In the genomic region with DNA sequence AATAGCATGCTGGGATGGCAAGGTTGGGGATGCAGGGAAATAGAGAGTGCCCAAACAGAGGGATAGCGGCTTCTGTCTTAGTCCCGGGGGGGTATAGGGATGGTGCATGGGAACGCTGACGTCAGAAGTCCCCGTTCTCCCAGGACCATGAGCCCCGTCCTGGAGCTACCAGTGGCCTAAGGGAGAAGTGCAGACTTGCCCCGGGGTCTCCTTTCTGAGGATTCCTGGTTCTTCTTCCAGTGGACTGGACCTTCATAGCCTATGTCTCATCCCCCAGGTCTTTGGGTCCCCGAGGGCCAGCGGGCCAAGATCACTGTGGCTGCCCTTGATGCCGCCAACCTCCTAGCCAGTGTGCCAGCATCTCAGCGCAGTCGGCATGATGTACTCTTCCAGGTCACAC, we compare ENCODE assay signal across 24 mouse cellular contexts. TPM values are rescaled to one million over a fixed set of nuclear protein-coding genes. Genes with fewer than 3 reads are reported as not detected.
A peak's percentile ranks its signal among the peaks of the same experiment; 100 is the strongest.
DNase-seq lines count a peak whose midpoint lies in the region; ATAC-seq and TF ChIP-seq lines count a peak whose summit lies in the region.
"Had no signal": no experiment of that assay in that cellular context is flagged by ENCODE, and none has a peak within 500 bp of the region (broad histone marks: within the 10 kb centered on the region; RNA-seq: fewer than 3 reads in every experiment).

No protein-coding gene starts in this region.

- TF ChIP-seq POLR2A in myocyte (IDR thresholded peaks at IDR 0.05; ENCODE audit: insufficient read length, low read depth), result peak; percentile 34

- no peak for DNase-seq in hindbrain, embryonic 11.5 days (ENCODE audit: low spot score)
- DNase-seq in hindbrain, postnatal 0 days (ENCODE audit: low spot score), result no peak
- DNase-seq in embryonic facial prominence, embryonic 10.5 days (ENCODE audit: low spot score), result no peak
- no peak for DNase-seq in cerebellum, postnatal 25 days
- DNase-seq in cerebellum, adult 8-10 months, result no peak
- DNase-seq: adrenal gland, adult 8-10 months; adrenal gland, postnatal 14 days; adrenal gland, postnatal 36 days; cerebellum, adult 11-12 months; cerebellum, adult 2 months; cerebellum, adult 9-11 months; cerebellum, postnatal 14 days had no signal

- no peaks in the 10 kb centered on the region for H3K36me3 ChIP-seq in hindbrain, embryonic 11.5 days (ENCODE audit: control insufficient read depth, insufficient read depth, low read length)
- no peaks in the 10 kb centered on the region for H3K36me3 ChIP-seq in hindbrain, postnatal 0 days (ENCODE audit: insufficient read depth, low read length)
- H3K36me3 ChIP-seq in embryonic facial prominence, embryonic 10.5 days (replicated peaks), result no peaks in the 10 kb centered on the region
- no peaks in the 10 kb centered on the region for H3K36me3 ChIP-seq in myocyte (ENCODE audit: control insufficient read depth, insufficient read depth)
- H3K36me3 ChIP-seq: forebrain, embryonic 10.5 days; forebrain, embryonic 12.5 days; G1E had no signal

- H3K79me2 ChIP-seq in myocyte (ENCODE audit: control insufficient read depth, insufficient read depth), result no peaks in the 10 kb centered on the region

- peaks cover under 1% of the 10 kb centered on the region; the same call in 1 of the 2 replicates for H3K4me1 ChIP-seq in hindbrain, embryonic 11.5 days (replicated peaks; ENCODE audit: control insufficient read depth, insufficient read depth, low read length)
- peaks cover 6% of the 10 kb centered on the region; the same call in 1 of the 2 replicates for H3K4me1 ChIP-seq in hindbrain, postnatal 0 days (ENCODE audit: insufficient read depth, low read length)
- peaks cover 41% of the 10 kb centered on the region for H3K4me1 ChIP-seq in embryonic facial prominence, embryonic 10.5 days

- peak overlapping the region; percentile 11; the same call in 1 of the 2 replicates for H3K9ac ChIP-seq in hindbrain, embryonic 11.5 days (ENCODE audit: low read depth, low read length)
- no peak overlapping the region for H3K9ac ChIP-seq in hindbrain, postnatal 0 days (replicated peaks; ENCODE audit: low read length)
- H3K9ac ChIP-seq: embryonic facial prominence, embryonic 15.5 days; forebrain, embryonic 12.5 days had no signal

- no peak overlapping the region for H3ac ChIP-seq in myocyte (ENCODE audit: control insufficient read depth, insufficient read length)

- 93% methylated on average over 12 of the region's 12 CpGs for WGBS in hindbrain, embryonic 11.5 days
- WGBS in hindbrain, postnatal 0 days, result 86% methylated on average over 12 of the region's 12 CpGs
- 88% methylated on average over 12 of the region's 12 CpGs for WGBS in embryonic facial prominence, embryonic 10.5 days

- H3K4me3 ChIP-seq in hindbrain, embryonic 11.5 days (ENCODE audit: low read depth, low read length), result no peak overlapping the region
- H3K4me3 ChIP-seq in hindbrain, postnatal 0 days (ENCODE audit: low read length), result no peak overlapping the region
- H3K4me3 ChIP-seq in embryonic facial prominence, embryonic 10.5 days, result no peak overlapping the region
- no peak overlapping the region for H3K4me3 ChIP-seq in myocyte
- H3K4me3 ChIP-seq: embryonic facial prominence, embryonic 13.5 days; embryonic facial prominence, embryonic 15.5 days; erythroblast, embryonic 14.5 days; forebrain, embryonic 10.5 days; forebrain, embryonic 12.5 days had no signal

- H3K9me3 ChIP-seq in hindbrain, embryonic 11.5 days (ENCODE audit: control insufficient read depth, low read length), result no peaks in the 10 kb centered on the region
- no peaks in the 10 kb centered on the region for H3K9me3 ChIP-seq in hindbrain, postnatal 0 days (ENCODE audit: low read length)
- H3K9me3 ChIP-seq in embryonic facial prominence, embryonic 10.5 days, result no peaks in the 10 kb centered on the region
- H3K9me3 ChIP-seq: embryonic facial prominence, embryonic 13.5 days; embryonic facial prominence, embryonic 15.5 days; forebrain, embryonic 10.5 days; forebrain, embryonic 12.5 days; G1E had no signal

- H3K27me3 ChIP-seq in hindbrain, embryonic 11.5 days (ENCODE audit: control insufficient read depth, insufficient read depth, low read length), result no peaks in the 10 kb centered on the region
- H3K27me3 ChIP-seq in hindbrain, postnatal 0 days (ENCODE audit: insufficient read depth, low read length), result no peaks in the 10 kb centered on the region
- H3K27me3 ChIP-seq in embryonic facial prominence, embryonic 10.5 days (replicated peaks; ENCODE audit: low read depth, poor library complexity, severe bottlenecking), result peaks cover 13% of the 10 kb centered on the region
- no peaks in the 10 kb centered on the region for H3K27me3 ChIP-seq in myocyte (ENCODE audit: control insufficient read depth, insufficient read depth, insufficient read length)
- H3K27me3 ChIP-seq: embryonic facial prominence, embryonic 15.5 days; Patski had no signal

- ATAC-seq in hindbrain, embryonic 11.5 days (ENCODE audit: low FRiP score), result no peak
- ATAC-seq in hindbrain, postnatal 0 days, result no peak
- ATAC-seq: activated CD4-positive, CD25-positive, alpha-beta regulatory T cell, adult 4 months; forebrain, embryonic 14.5 days; forebrain, embryonic 16.5 days; Patski had no signal

- H3K4me2 ChIP-seq in hindbrain, embryonic 11.5 days (replicated peaks; ENCODE audit: low read depth, low read length), result no peak overlapping the region
- H3K4me2 ChIP-seq in hindbrain, postnatal 0 days (ENCODE audit: low read depth, low read length), result no peak overlapping the region
- no peak overlapping the region for H3K4me2 ChIP-seq in myocyte (ENCODE audit: low read depth)
- H3K4me2 ChIP-seq: embryonic facial prominence, embryonic 13.5 days; embryonic facial prominence, embryonic 15.5 days; forebrain, embryonic 12.5 days had no signal

- no peak for TF ChIP-seq CTCF in hindbrain, postnatal 0 days (IDR thresholded peaks at IDR 0.05; ENCODE audit: low read depth)

- no peak overlapping the region for H3K27ac ChIP-seq in hindbrain, embryonic 11.5 days (ENCODE audit: low read depth, low read length)
- no peak overlapping the region for H3K27ac ChIP-seq in hindbrain, postnatal 0 days
- peak overlapping the region; percentile 25; the same call in 1 of the 2 replicates for H3K27ac ChIP-seq in embryonic facial prominence, embryonic 10.5 days (replicated peaks)
- H3K27ac ChIP-seq: embryonic facial prominence, embryonic 13.5 days; embryonic facial prominence, embryonic 15.5 days; forebrain, embryonic 10.5 days; forebrain, embryonic 12.5 days had no signal

TF ChIP-seq in myocyte, 11 proteins besides CTCF, POLR2A, EP300 and RAD21:
- no peak for TF ChIP-seq TCF3 (IDR thresholded peaks at IDR 0.05; ENCODE audit: insufficient read length, low read depth)
- TF ChIP-seq MYOG (IDR thresholded peaks at IDR 0.05; ENCODE audit: control insufficient read depth in 1 of 3, insufficient read depth in 1 of 3, insufficient read length in 2 of 3, low read depth in 2 of 3), result no peak
- TF ChIP-seq MYOD1 (IDR thresholded peaks at IDR 0.05; ENCODE audit: control insufficient read depth in 1 of 3, insufficient read length in 2 of 3, low read depth in 2 of 3), result no peak
- TF ChIP-seq CEBPB (IDR thresholded peaks at IDR 0.05; ENCODE audit: insufficient read depth, poor library complexity, severe bottlenecking), result no peak
- no peak for TF ChIP-seq POLR2AphosphoS2 (IDR thresholded peaks at IDR 0.05; ENCODE audit: insufficient read length, low read depth)
- no peak for TF ChIP-seq E2F4 (IDR thresholded peaks at IDR 0.05; ENCODE audit: insufficient read depth)

RNA-seq across cellular contexts. Expression of a gene that starts 31.4 kb away (rescaled TPM):
- 3.3 and 3.8 TPM in 2 replicates for polyA plus RNA-seq in hindbrain, embryonic 11.5 days (2014; fragmentation: Nextera tagmentation; extraction: Ambion mirVana)
- total RNA-seq in hindbrain, postnatal 0 days (2014; rRNA removed), result 6.7 and 9.7 TPM in 2 replicates
- polyA plus RNA-seq in hindbrain, postnatal 0 days (2015; fragmentation: Nextera tagmentation; extraction: Ambion mirVana), result 2.3 and 2.4 TPM in 2 replicates
- 10.4 and 11.1 TPM in 2 replicates for polyA plus RNA-seq in embryonic facial prominence, embryonic 10.5 days (2016; fragmentation: Nextera tagmentation; extraction: Ambion mirVana)
- polyA plus RNA-seq in myocyte (2012; fragmentation: generic; extraction: Trizol), result 9.4 TPM
- polyA plus RNA-seq: erythroblast, embryonic 14.5 days had no signal

RNA-seq across cellular contexts. Expression of a gene that starts 31.9 kb away (rescaled TPM):
- 2.6 and 2.7 TPM in 2 replicates for polyA plus RNA-seq in hindbrain, embryonic 11.5 days (2014; fragmentation: Nextera tagmentation; extraction: Ambion mirVana)
- 42.1 and 46.6 TPM in 2 replicates for total RNA-seq in hindbrain, postnatal 0 days (2014; rRNA removed)
- 7.3 and 7.6 TPM in 2 replicates for polyA plus RNA-seq in hindbrain, postnatal 0 days (2015; fragmentation: Nextera tagmentation; extraction: Ambion mirVana)
- polyA plus RNA-seq in embryonic facial prominence, embryonic 10.5 days (2016; fragmentation: Nextera tagmentation; extraction: Ambion mirVana), result 2.2 and 2.5 TPM in 2 replicates
- polyA plus RNA-seq in myocyte (2012; fragmentation: generic; extraction: Trizol), result 58.3 TPM
- polyA plus RNA-seq: erythroblast, embryonic 14.5 days; G1E had no signal

RNA-seq across cellular contexts. Expression of a gene that starts 32.3 kb away (rescaled TPM):
- 0.36 and 0.37 TPM in 2 replicates for polyA plus RNA-seq in hindbrain, embryonic 11.5 days (2014; fragmentation: Nextera tagmentation; extraction: Ambion mirVana)
- total RNA-seq in hindbrain, postnatal 0 days (2014; rRNA removed), result 0.42 TPM in 1 of 2 replicates, not detected in the other
- polyA plus RNA-seq in hindbrain, postnatal 0 days (2015; fragmentation: Nextera tagmentation; extraction: Ambion mirVana), result 0.14 and 0.16 TPM in 2 replicates
- polyA plus RNA-seq in embryonic facial prominence, embryonic 10.5 days (2016; fragmentation: Nextera tagmentation; extraction: Ambion mirVana), result not detected in 2 replicates
- polyA plus RNA-seq in myocyte (2012; fragmentation: generic; extraction: Trizol), result 0.85 TPM
- total RNA-seq: G1E had no signal
- polyA plus RNA-seq: activated CD4-positive, CD25-positive, alpha-beta regulatory T cell, adult 4 months; embryonic facial prominence, embryonic 11.5 days; erythroblast, embryonic 14.5 days; forebrain, embryonic 10.5 days; forebrain, embryonic 12.5 days; forebrain, embryonic 14.5 days; forebrain, embryonic 16.5 days; G1E; Patski had no signal

RNA-seq across cellular contexts. Expression of a gene that starts 40.5 kb away (rescaled TPM):
- 66.0 and 70.2 TPM in 2 replicates for polyA plus RNA-seq in hindbrain, embryonic 11.5 days (2014; fragmentation: Nextera tagmentation; extraction: Ambion mirVana)
- 142 and 178 TPM in 2 replicates for total RNA-seq in hindbrain, postnatal 0 days (2014; rRNA removed)
- 77.2 and 80.5 TPM in 2 replicates for polyA plus RNA-seq in hindbrain, postnatal 0 days (2015; fragmentation: Nextera tagmentation; extraction: Ambion mirVana)
- polyA plus RNA-seq in embryonic facial prominence, embryonic 10.5 days (2016; fragmentation: Nextera tagmentation; extraction: Ambion mirVana), result 66.3 and 69.3 TPM in 2 replicates
- 142 TPM for polyA plus RNA-seq in myocyte (2012; fragmentation: generic; extraction: Trizol)

RNA-seq across cellular contexts. Expression of a gene that starts 53.9 kb away (rescaled TPM):
- polyA plus RNA-seq in hindbrain, embryonic 11.5 days (2014; fragmentation: Nextera tagmentation; extraction: Ambion mirVana), result 26.4 and 30.3 TPM in 2 replicates
- 11.3 and 17.6 TPM in 2 replicates for total RNA-seq in hindbrain, postnatal 0 days (2014; rRNA removed)
- polyA plus RNA-seq in hindbrain, postnatal 0 days (2015; fragmentation: Nextera tagmentation; extraction: Ambion mirVana), result 22.4 and 22.6 TPM in 2 replicates
- 27.1 and 28.1 TPM in 2 replicates for polyA plus RNA-seq in embryonic facial prominence, embryonic 10.5 days (2016; fragmentation: Nextera tagmentation; extraction: Ambion mirVana)
- 12.8 TPM for polyA plus RNA-seq in myocyte (2012; fragmentation: generic; extraction: Trizol)
- polyA plus RNA-seq: erythroblast, embryonic 14.5 days had no signal
